Mouse (Mus musculus): ENCODE measurements around the gene Lactb.

DNA sequence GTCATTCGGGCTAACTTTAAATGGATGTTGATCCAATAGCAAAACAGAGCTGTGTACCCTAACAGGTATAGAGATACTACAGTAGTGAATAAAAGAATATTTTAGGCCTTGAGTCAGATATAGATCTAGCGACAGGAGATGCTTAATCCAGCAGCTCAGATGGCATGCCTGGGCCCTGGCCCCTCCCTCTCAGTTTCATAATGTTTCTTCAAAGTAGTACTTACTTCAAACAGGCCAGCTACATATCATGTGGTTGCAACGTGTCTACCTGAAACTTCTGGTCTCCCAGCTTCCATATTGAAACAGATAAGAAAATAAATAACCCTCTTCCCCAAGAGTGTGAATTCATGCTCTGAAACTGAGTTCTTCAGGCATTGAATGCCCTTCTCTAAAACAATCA is 49.4 kb downstream of the Lactb start:
- TF ChIP-seq CTCF (IDR thresholded peaks at IDR 0.05; ENCODE audit: low read depth, low read length) (no peak), POLR2A (IDR thresholded peaks at IDR 0.05; ENCODE audit: extremely low read depth, insufficient read depth, low read length) (no peak)
